Mouse (Mus musculus) heart, embryonic 12.5 days (tissue): ENCODE results near the gene Mettl7a2. TPM values are rescaled to one million over a fixed set of nuclear protein-coding genes. Genes with fewer than 3 reads are reported as not detected.
A peak's percentile ranks its signal among the peaks of the same experiment; 100 is the strongest.

Experiments used
- ATAC-seq: fragments of 200-750 bp; cut with Nextera tagmentation; 2 replicates; pipeline ENCODE4 v1.8.0; 2017; ENCODE audit warnings: moderate TSS enrichment, moderate library complexity; ENCODE audit not compliant: insufficient number of reproducible peaks, low FRiP score
- H3K27ac ChIP-seq: fragments of 300-500 bp; sonication (generic); 2 replicates; pipeline ENCODE4 v1.5.1; 2016; ENCODE audit warnings: mild to moderate bottlenecking, moderate library complexity; ENCODE audit not compliant: poor library complexity, severe bottlenecking
- H3K27me3 ChIP-seq: fragments of 300-500 bp; sonication (generic); replicated peaks from 2 replicates; pipeline ENCODE4 v1.6.1; 2016; ENCODE audit warnings: mild to moderate bottlenecking, moderate library complexity
- H3K36me3 ChIP-seq: fragments of 300-500 bp; sonication (generic); 2 replicates; pipeline ENCODE4 v1.6.1; 2016; ENCODE audit warnings: mild to moderate bottlenecking, moderate library complexity
- H3K4me1 ChIP-seq: fragments of 300-500 bp; sonication (generic); replicated peaks from 2 replicates; pipeline ENCODE4 v1.6.1; 2016; ENCODE audit warnings: mild to moderate bottlenecking
- H3K4me2 ChIP-seq: fragments of 300-500 bp; sonication (generic); 2 replicates; pipeline ENCODE4 v1.6.1; 2016; ENCODE audit warnings: mild to moderate bottlenecking, moderate library complexity
- H3K4me3 ChIP-seq: fragments of 300-500 bp; sonication (generic); 2 replicates; pipeline ENCODE4 v1.5.1; 2016; ENCODE audit warnings: mild to moderate bottlenecking
- H3K9ac ChIP-seq: fragments of 300-500 bp; sonication (generic); 2 replicates; pipeline ENCODE4 v1.6.1; 2016; ENCODE audit warnings: mild to moderate bottlenecking, moderate library complexity
- H3K9me3 ChIP-seq: fragments of 300-500 bp; sonication (generic); replicated peaks from 2 replicates; pipeline ENCODE4 v1.6.1; 2016; ENCODE audit warnings: mild to moderate bottlenecking, moderate library complexity
- WGBS: fragments of 180-500 bp; shearing (Covaris S2); methylation state at CpG from one replicate; pipeline ENCODE4 v1.1.7; 2016; 5-methylcytosine and 5-hydroxymethylcytosine counted together
- polyA plus RNA-seq: library from polyadenylated mRNA; unstranded; fragments of >200 nt; fragmentation: Nextera tagmentation; extraction: Ambion mirVana; gene quantifications from 2 replicates; pipeline ENCODE4 v1.2.1, GENCODE M21; 2016

The Mettl7a2 gene
- polyA plus RNA-seq, 1 experiment from 2014 or later = not detected

GRCm38 (mm10) chr15:100400592-100401250 is 47.7 kb downstream of the Mettl7a2 start:
- H3K27me3 ChIP-seq = no peaks in the 10 kb centered on the region
- peaks cover 95% of the 10 kb centered on the region for H3K36me3 ChIP-seq
- WGBS = 87% methylated on average over 16 of the region's 16 CpGs

GRCm38 (mm10) chr15:100401811-100402210 is 48.8 kb downstream of the Mettl7a2 start:
- H3K4me1 ChIP-seq = no peaks in the 10 kb centered on the region
- WGBS = 91% methylated on average over 4 of the region's 4 CpGs
- H3K9me3 ChIP-seq = no peaks in the 10 kb centered on the region
- H3K9ac ChIP-seq = no peak overlapping the region
- ATAC-seq = no peak
- peaks cover 88% of the 10 kb centered on the region for H3K36me3 ChIP-seq
- H3K4me2 ChIP-seq = no peak overlapping the region
- H3K27ac ChIP-seq = no peak overlapping the region
- H3K4me3 ChIP-seq = no peak overlapping the region
- no peaks in the 10 kb centered on the region for H3K27me3 ChIP-seq

More at GRCm38 (mm10) chr15:100400592-100401250, 47.7 kb downstream of the Mettl7a2 start:
- Histone ChIP-seq H3K4me3 (no peak overlapping the region), H3K4me1 (no peaks in the 10 kb centered on the region), H3K4me2 (no peak overlapping the region), H3K9ac (no peak overlapping the region), H3K9me3 (peaks cover 2% of the 10 kb centered on the region; the same call in 1 of the 2 replicates), H3K27ac (no peak overlapping the region)
- no peak for ATAC-seq

- no peaks in the 10 kb centered on the region for H3K9me3 ChIP-seq
- ATAC-seq = no peak
- H3K27ac ChIP-seq = no peak overlapping the region
- no peak overlapping the region for H3K4me2 ChIP-seq
- H3K9ac ChIP-seq = no peak overlapping the region
- H3K36me3 ChIP-seq = peaks cover 85% of the 10 kb centered on the region
- WGBS = 82% methylated on average over 14 of the region's 14 CpGs
- H3K27me3 ChIP-seq = no peaks in the 10 kb centered on the region
- no peak overlapping the region for H3K4me3 ChIP-seq
- H3K4me1 ChIP-seq = no peaks in the 10 kb centered on the region
These were observed 49.3 kb downstream of the Mettl7a2 start for GRCm38 (mm10) chr15:100402347-100402746.

GRCm38 (mm10) chr15:100402798-100403197 is 49.8 kb downstream of the Mettl7a2 start:
- Histone ChIP-seq H3K9me3 (no peaks in the 10 kb centered on the region), H3K36me3 (peaks cover 83% of the 10 kb centered on the region), H3K27me3 (no peaks in the 10 kb centered on the region), H3K27ac (no peak overlapping the region), H3K4me3 (no peak overlapping the region), H3K9ac (no peak overlapping the region), H3K4me1 (no peaks in the 10 kb centered on the region), H3K4me2 (no peak overlapping the region)
- 87% methylated on average over 4 of the region's 4 CpGs for WGBS
- ATAC-seq = no peak

GRCm38 (mm10) chr15:100403318-100404000 is 50.5 kb downstream of the Mettl7a2 start:
- Histone ChIP-seq H3K4me3 (no peak overlapping the region), H3K9ac (no peak overlapping the region), H3K4me2 (no peak overlapping the region), H3K9me3 (no peaks in the 10 kb centered on the region), H3K36me3 (peaks cover 83% of the 10 kb centered on the region), H3K27me3 (no peaks in the 10 kb centered on the region), H3K27ac (no peak overlapping the region), H3K4me1 (no peaks in the 10 kb centered on the region)
- 91% methylated on average over 16 of the region's 16 CpGs for whole genome bisulfite sequencing
- ATAC-seq = no peak

- no peak overlapping the region for H3K4me3 ChIP-seq
- H3K4me1 ChIP-seq = no peaks in the 10 kb centered on the region
- H3K36me3 ChIP-seq = peaks cover 75% of the 10 kb centered on the region
- WGBS = 58% methylated on average over 5 of the region's 5 CpGs
- no peaks in the 10 kb centered on the region for H3K27me3 ChIP-seq
- no peaks in the 10 kb centered on the region for H3K9me3 ChIP-seq
- no peak overlapping the region for H3K4me2 ChIP-seq
- ATAC-seq = no peak
- no peak overlapping the region for H3K9ac ChIP-seq
- no peak overlapping the region for H3K27ac ChIP-seq
These were observed 53.1 kb downstream of the Mettl7a2 start for GRCm38 (mm10) chr15:100406088-100406487.

- 58% methylated on average over 14 of the region's 14 CpGs for WGBS
- ATAC-seq = peak; percentile 91
- H3K4me1 ChIP-seq = peaks cover 23% of the 10 kb centered on the region
- no peaks in the 10 kb centered on the region for H3K27me3 ChIP-seq
- peaks cover 29% of the 10 kb centered on the region for H3K36me3 ChIP-seq
- no peak overlapping the region for H3K27ac ChIP-seq
- H3K4me2 ChIP-seq = no peak overlapping the region
- H3K9ac ChIP-seq = no peak overlapping the region
- no peaks in the 10 kb centered on the region for H3K9me3 ChIP-seq
- no peak overlapping the region for H3K4me3 ChIP-seq
These were observed 58.1 kb downstream of the Mettl7a2 start for GRCm38 (mm10) chr15:100410918-100411672.

Other genes with a start within 250 kb of the Mettl7a2 start
- 35.8 and 38.1 TPM in 2 replicates for gene Atf1, start 125.4 kb upstream of the Mettl7a2 start, polyA plus RNA-seq
- not detected in 2 replicates for gene Tmprss12, start 72.4 kb upstream of the Mettl7a2 start, polyA plus RNA-seq
- 3.1 and 3.8 TPM in 2 replicates for gene Mettl7a1, start 49.1 kb upstream of the Mettl7a2 start, polyA plus RNA-seq
- gene Mettl7a3, start 18.3 kb upstream of the Mettl7a2 start, polyA plus RNA-seq = not detected in 2 replicates
- not detected in 2 replicates for gene Methig1, start 51 bp upstream of the Mettl7a2 start, polyA plus RNA-seq
- gene Higd1c, start 11.3 kb downstream of the Mettl7a2 start, polyA plus RNA-seq = not detected in 2 replicates
- 0.12 TPM in 1 of 2 replicates, not detected in the other for gene Gm5475, start 68.9 kb downstream of the Mettl7a2 start, polyA plus RNA-seq
- gene Slc11a2, start 71.9 kb downstream of the Mettl7a2 start, polyA plus RNA-seq = 15.5 and 20.8 TPM in 2 replicates
- gene Letmd1, start 115.8 kb downstream of the Mettl7a2 start, polyA plus RNA-seq = 17.7 and 19.4 TPM in 2 replicates
- gene Csrnp2, start 142.3 kb downstream of the Mettl7a2 start, polyA plus RNA-seq = 12.0 and 12.1 TPM in 2 replicates
- 23.7 and 24.5 TPM in 2 replicates for gene Tfcp2, start 198.8 kb downstream of the Mettl7a2 start, polyA plus RNA-seq
- gene Pou6f1, start 246.8 kb downstream of the Mettl7a2 start, polyA plus RNA-seq = 4.7 and 5.4 TPM in 2 replicates